Mouse (Mus musculus) hindbrain, embryonic 16.5 days (tissue): Measurements from ENCODE around the gene Tmem150c. TPM values are rescaled to one million over a fixed set of nuclear protein-coding genes. Genes with fewer than 3 reads are reported as not detected.
A peak's percentile ranks its signal among the peaks of the same experiment; 100 is the strongest.

Source experiments
- ATAC-seq: fragments of 200-750 bp; cut with Nextera tagmentation; 2 replicates; pipeline ENCODE4 v1.8.0; 2017; ENCODE audit warnings: moderate TSS enrichment, moderate library complexity
- H3K27ac ChIP-seq: fragments of 300-500 bp; sonication (generic); 2 replicates; pipeline ENCODE4 v1.5.1; 2014; ENCODE audit warnings: low read depth, mild to moderate bottlenecking, control low read depth, low read length, moderate library complexity
- H3K27me3 ChIP-seq: fragments of 300-500 bp; sonication (generic); replicated peaks from 2 replicates; pipeline ENCODE4 v1.6.1; 2014; ENCODE audit warnings: low read length; ENCODE audit not compliant: control insufficient read depth, insufficient read depth
- H3K36me3 ChIP-seq: fragments of 300-500 bp; sonication (generic); 2 replicates; pipeline ENCODE4 v1.6.1; 2014; ENCODE audit warnings: mild to moderate bottlenecking, low read length, moderate library complexity, mixed read lengths; ENCODE audit not compliant: control insufficient read depth, insufficient read depth
- H3K4me1 ChIP-seq: fragments of 300-500 bp; sonication (generic); 2 replicates; pipeline ENCODE4 v1.6.1; 2014; ENCODE audit warnings: low read depth, low read length; ENCODE audit not compliant: control insufficient read depth, insufficient read depth
- H3K4me2 ChIP-seq: fragments of 300-500 bp; sonication (generic); 2 replicates; pipeline ENCODE4 v1.6.1; 2014; ENCODE audit warnings: mild to moderate bottlenecking, low read length, control low read depth, moderate library complexity
- H3K4me3 ChIP-seq: fragments of 300-500 bp; sonication (generic); 2 replicates; pipeline ENCODE4 v1.5.1; 2014; ENCODE audit warnings: mild to moderate bottlenecking, low read length, control low read depth, moderate library complexity
- H3K9ac ChIP-seq: fragments of 300-500 bp; sonication (generic); 2 replicates; pipeline ENCODE4 v1.6.1; 2014; ENCODE audit warnings: low read depth, mild to moderate bottlenecking, control low read depth, low read length, moderate library complexity
- H3K9me3 ChIP-seq: fragments of 300-500 bp; sonication (generic); 2 replicates; pipeline ENCODE4 v1.6.1; 2014; ENCODE audit warnings: mild to moderate bottlenecking, low read length, moderate library complexity; ENCODE audit not compliant: control insufficient read depth
- WGBS: fragments of 180-500 bp; shearing (Covaris S2); extraction: QIAGEN DNeasy Blood & Tissue Kit; methylation state at CpG from one replicate; pipeline ENCODE4 v1.1.7; 2014; 5-methylcytosine and 5-hydroxymethylcytosine counted together
- polyA plus RNA-seq: library from polyadenylated mRNA; unstranded; fragments of >200 nt; fragmentation: Nextera tagmentation; extraction: Ambion mirVana; gene quantifications from 2 replicates; pipeline ENCODE4 v1.2.1, GENCODE M21; 2015

The Tmem150c gene
- polyA plus RNA-seq, 1 experiment from 2014 or later, result 37.2 TPM

DNA sequence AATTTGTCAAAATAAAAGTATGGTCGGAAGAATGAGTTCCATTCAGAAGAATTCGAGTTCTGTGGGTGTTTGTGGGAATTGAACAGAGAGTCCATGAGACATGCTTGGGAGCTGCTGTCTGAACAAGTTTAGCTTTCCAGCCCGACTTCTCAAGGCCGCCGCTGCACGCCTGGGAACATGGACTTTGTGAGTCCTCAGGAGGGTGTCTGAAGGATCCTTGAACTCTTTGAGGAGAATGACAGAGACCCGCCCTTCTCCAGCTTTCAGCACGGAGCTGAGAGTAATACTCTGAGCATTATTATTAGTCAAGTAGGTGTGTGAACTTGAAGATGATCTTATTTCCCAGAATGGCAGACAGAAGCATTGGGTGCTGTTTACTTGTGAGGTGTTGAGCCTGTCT lies 117.1 kb downstream of the Tmem150c start:
- no peak overlapping the region for H3K27ac ChIP-seq
- no peak overlapping the region for H3K4me3 ChIP-seq
- H3K4me2 ChIP-seq, result no peak overlapping the region
- ATAC-seq, result no peak
- WGBS, result 95% methylated on average over 8 of the region's 8 CpGs
- no peaks in the 10 kb centered on the region for H3K36me3 ChIP-seq
- H3K27me3 ChIP-seq, result no peaks in the 10 kb centered on the region
- peaks cover 18% of the 10 kb centered on the region for H3K4me1 ChIP-seq
- no peaks in the 10 kb centered on the region for H3K9me3 ChIP-seq
- H3K9ac ChIP-seq, result no peak overlapping the region

DNA sequence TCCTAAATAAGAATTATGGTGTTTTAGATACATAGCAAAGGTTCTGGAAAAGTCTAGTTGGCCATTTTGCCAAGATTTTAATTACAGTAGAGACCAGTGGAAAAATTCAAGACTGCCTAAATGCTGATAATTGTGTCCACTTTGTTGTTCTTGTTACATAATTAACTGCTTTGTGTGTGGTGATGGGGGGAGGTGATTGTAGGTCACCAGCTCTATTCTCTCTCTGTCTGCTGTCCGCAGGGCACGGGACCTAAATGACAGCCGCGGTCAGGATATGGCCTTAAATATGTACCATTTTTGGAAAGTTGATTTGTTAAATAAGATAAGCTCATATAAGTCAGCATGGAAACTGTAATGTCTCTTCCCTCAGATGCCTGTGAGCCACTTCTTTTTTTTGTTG lies 118.3 kb downstream of the Tmem150c start:
- WGBS, result 66% methylated on average over 4 of the region's 4 CpGs
- Histone ChIP-seq H3K27me3 (no peaks in the 10 kb centered on the region), H3K9ac (no peak overlapping the region), H3K4me1 (peaks cover 26% of the 10 kb centered on the region), H3K9me3 (no peaks in the 10 kb centered on the region), H3K4me3 (peak overlapping the region; percentile 8; the same call in 1 of the 2 replicates), H3K27ac (no peak overlapping the region), H3K36me3 (no peaks in the 10 kb centered on the region), H3K4me2 (peak overlapping the region; percentile 77)
- no peak for ATAC-seq

DNA sequence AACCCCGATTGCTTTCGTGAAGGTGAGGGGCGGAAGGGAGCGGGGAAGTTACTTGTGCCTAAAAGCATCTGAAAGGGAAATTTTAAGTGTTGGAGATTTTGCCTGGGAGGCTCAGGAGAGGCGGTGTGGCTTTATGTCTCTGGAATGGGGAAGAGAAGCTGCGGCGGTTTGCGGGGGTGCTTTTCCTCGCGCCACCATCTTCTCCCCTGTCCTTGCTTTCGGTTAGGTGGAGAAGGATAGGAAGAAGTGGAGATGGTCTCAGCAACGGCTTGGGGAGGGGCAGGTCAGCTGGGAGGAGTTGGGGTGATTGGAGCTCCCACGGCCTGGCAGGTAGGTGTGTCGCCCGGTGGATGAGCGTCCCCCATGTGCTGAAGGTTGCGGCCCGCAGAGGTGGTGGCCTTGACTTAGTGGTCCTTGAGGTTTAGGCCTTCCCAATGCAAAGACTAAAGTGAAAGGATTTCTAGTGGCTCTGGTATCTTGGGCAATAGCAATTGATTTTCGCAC lies 119.3 kb downstream of the Tmem150c start:
- peak overlapping the region; percentile 82 for H3K9ac ChIP-seq
- no peaks in the 10 kb centered on the region for H3K9me3 ChIP-seq
- H3K27ac ChIP-seq, result peak overlapping the region; percentile 99
- H3K27me3 ChIP-seq, result no peaks in the 10 kb centered on the region
- H3K4me1 ChIP-seq, result peaks cover 32% of the 10 kb centered on the region
- ATAC-seq, result no peak
- H3K4me2 ChIP-seq, result peak overlapping the region; percentile 77
- WGBS, result under 1% methylated on average over 19 of the region's 19 CpGs
- H3K4me3 ChIP-seq, result peak overlapping the region; percentile 94
- no peaks in the 10 kb centered on the region for H3K36me3 ChIP-seq

DNA sequence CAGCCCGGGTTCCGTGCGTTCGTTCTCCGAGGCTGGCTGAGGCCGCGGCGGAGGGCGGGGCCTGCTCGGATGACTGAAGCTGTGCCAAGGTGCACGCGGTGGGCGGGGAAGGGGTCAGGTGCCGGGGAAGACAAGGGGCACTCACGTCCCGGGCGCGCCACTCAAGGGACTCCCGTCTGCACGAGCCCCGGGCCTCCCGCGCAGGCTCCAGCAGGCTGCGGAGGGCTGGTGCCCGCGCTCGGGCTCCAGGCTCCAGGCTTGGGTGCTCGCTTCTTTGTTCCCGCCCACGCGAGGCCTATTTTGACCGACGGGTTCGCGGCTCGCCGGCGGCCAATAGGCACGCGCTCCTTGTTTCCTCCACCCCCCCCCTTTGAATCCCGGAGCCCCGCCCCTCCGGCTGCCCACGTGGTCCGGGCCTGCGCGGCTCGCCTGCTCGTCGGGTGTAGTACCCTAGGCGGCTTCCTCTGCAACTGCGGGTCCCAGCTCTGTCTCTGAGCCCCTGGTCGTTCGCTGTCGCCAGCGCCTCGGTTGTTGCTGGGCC lies 119.9 kb downstream of the Tmem150c start, which contains the start of the genes Hnrnpdl and Enoph1:
TSS of gene Hnrnpdl (minus strand) at position 63 of the 541 bp plus-strand sequence.
TSS of gene Enoph1 (plus strand) at position 384 of the 541 bp plus-strand sequence.
- Histone ChIP-seq H3K36me3 (0 out of 2 replicates have a peak, but pooled peaks cover 3% of the 10 kb centered on the region), H3K27me3 (no peaks in the 10 kb centered on the region), H3K4me3 (peak within 1 kb of the TSS; percentile 94), H3K9me3 (no peaks in the 10 kb centered on the region), H3K9ac (peak within 1 kb of the TSS; percentile 82), H3K4me1 (peaks cover 32% of the 10 kb centered on the region), H3K4me2 (peak within 1 kb of the TSS; percentile 89), H3K27ac (peak within 1 kb of the TSS; percentile 99)
- WGBS, result under 1% methylated on average over 45 of the region's 57 CpGs
- peak; percentile 90 for ATAC-seq

DNA sequence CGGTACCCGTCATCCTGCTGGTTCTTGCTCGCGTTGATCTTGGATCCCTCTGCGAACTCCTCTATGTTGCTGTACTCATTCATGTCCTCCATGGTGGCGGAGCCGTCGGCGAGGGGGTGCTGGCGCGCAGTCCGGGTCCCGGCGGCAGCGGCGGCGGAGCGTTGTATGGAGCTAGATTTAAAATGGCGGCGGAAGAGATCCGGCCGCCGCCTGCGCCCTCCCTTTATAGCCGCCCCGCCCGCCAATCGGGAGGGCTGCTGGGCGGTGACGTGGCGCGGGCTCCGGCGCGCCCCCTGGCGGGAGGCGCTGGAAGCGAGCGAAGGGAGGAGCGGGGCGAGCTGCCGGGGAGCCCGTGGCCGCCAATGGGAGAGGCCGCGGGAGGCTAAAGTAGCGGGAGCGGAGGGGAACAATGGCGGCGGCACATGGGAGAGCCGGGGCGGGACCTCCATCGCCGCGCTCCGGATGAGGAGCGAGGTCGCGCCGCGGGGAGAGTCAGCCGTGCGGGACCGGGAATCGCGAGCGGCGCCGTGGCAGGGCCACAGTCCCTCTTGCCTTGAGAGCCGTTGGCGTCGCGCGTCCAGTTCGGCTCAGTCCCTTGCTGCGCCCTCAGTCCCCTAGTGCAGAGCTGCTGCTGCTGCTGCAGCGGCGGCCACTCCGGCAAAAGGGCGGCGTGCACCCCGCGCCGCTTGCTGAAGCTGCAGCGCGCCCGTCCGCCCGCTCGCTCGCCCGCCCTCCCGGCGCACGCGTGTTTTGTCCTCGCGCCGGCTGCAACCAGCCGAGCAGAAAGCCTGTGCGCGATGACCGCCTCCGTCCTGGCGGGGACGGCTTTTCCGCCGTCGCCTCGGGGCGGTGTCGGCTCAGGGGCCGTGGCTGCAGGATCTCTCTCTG lies 120.7 kb downstream of the Tmem150c start:
- peak overlapping the region; percentile 94 for H3K4me3 ChIP-seq
- H3K4me2 ChIP-seq, result peak overlapping the region; percentile 77
- no peaks in the 10 kb centered on the region for H3K27me3 ChIP-seq
- ATAC-seq, result peak; percentile 74
- H3K9ac ChIP-seq, result peak overlapping the region; percentile 82
- H3K9me3 ChIP-seq, result no peaks in the 10 kb centered on the region
- H3K36me3 ChIP-seq, result peaks cover 9% of the 10 kb centered on the region
- WGBS, result under 1% methylated on average over 95 of the region's 113 CpGs
- peak overlapping the region; percentile 99 for H3K27ac ChIP-seq
- H3K4me1 ChIP-seq, result peaks cover 32% of the 10 kb centered on the region

DNA sequence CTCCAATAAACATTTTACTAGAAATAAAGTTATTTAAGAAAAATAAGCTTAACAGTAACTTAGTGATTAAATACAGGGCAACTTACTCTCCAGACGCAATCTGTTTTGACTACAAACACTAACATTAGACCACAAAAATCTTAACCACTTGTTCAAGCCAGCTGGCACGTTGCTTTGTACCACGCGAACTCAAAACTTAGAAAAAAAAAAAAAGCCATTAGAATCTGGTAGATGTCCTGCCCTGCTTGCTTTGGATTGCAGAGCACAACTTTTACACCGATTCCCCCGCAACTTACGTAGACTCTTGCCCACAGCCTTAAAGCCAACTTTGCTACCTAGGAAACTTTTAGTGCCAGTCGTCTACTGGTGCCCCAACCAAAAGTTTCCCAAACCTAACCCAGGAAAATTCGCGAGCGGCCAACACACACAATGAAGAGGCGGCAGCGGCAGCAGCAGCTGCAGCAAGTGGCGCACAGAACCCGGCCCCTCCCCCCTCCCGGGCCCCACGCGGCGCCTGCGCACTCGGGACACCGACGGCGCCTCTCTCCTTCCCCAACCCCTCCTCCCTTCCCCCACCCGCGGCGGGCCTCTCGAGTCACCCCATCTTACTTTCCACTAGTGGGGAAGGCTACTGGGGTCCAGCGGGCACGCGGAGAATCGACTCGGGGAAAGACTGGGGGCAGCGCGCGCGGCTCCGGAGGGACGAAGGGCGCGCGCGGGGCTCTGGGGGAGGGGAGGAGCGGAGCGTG lies 121.5 kb downstream of the Tmem150c start:
- Histone ChIP-seq H3K36me3 (peaks cover 9% of the 10 kb centered on the region), H3K4me2 (peak overlapping the region; percentile 89), H3K27ac (peak overlapping the region; percentile 99), H3K4me3 (peak overlapping the region; percentile 94), H3K27me3 (no peaks in the 10 kb centered on the region), H3K4me1 (peaks cover 30% of the 10 kb centered on the region), H3K9ac (peak overlapping the region; percentile 82), H3K9me3 (no peaks in the 10 kb centered on the region)
- under 1% methylated on average over 31 of the region's 45 CpGs for WGBS
- peak; percentile 10 for ATAC-seq

DNA sequence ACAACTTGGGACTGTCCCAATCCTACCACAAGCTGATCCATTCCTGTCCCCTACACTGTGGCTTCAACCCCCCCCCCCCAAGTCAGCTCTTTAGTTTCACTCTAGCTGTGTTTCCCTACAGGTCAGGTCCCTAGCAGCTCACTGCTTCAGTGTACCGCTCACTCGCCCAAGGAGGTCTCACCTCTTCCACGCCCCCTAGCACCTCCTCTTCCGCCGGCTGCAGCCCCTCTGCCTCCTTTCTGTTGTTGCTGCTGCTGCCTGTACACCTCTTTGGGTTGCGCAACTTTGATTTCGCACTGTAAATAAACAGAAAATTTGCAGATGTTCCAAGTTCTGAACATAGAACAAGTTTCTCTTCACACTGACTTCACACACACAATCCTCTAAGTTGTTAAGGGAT lies 122.9 kb downstream of the Tmem150c start:
- Histone ChIP-seq H3K27ac (no peak overlapping the region), H3K9ac (peak overlapping the region; percentile 43), H3K9me3 (no peaks in the 10 kb centered on the region), H3K27me3 (no peaks in the 10 kb centered on the region), H3K4me2 (peak overlapping the region; percentile 89), H3K36me3 (peaks cover 15% of the 10 kb centered on the region), H3K4me3 (peak overlapping the region; percentile 94), H3K4me1 (peaks cover 25% of the 10 kb centered on the region)
- 20% methylated on average over 7 of the region's 7 CpGs for WGBS
- ATAC-seq, result no peak

DNA sequence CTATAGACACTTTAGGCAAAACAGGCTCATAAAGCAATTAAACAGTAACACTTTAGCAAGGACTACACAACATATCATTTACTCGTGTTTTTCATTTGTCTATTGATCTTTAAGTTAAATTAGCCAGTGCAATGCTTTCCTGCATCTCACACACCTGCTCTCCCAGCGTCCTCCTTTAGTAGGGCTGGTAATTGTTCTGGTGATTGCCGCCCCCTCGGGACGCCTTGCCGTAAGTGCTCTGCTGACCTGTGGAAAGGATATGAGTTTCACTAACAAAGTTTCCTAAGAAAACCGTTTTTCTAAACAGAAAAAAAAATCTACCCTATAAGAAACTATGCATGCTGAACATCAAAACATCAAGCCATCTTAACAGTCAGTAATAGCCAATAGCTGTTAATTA lies 123.7 kb downstream of the Tmem150c start:
- peak overlapping the region; percentile 89 for H3K4me2 ChIP-seq
- ATAC-seq, result no peak
- no peaks in the 10 kb centered on the region for H3K27me3 ChIP-seq
- no peak overlapping the region for H3K27ac ChIP-seq
- H3K4me3 ChIP-seq, result no peak overlapping the region; the same call in 1 of the 2 replicates
- peaks cover 24% of the 10 kb centered on the region for H3K4me1 ChIP-seq
- no peak overlapping the region for H3K9ac ChIP-seq
- no peaks in the 10 kb centered on the region for H3K9me3 ChIP-seq
- H3K36me3 ChIP-seq, result peaks cover 15% of the 10 kb centered on the region
- WGBS, result 40% methylated on average over 7 of the region's 7 CpGs
